ENCODE assay signal across 9 mouse cellular contexts in the genomic region with DNA sequence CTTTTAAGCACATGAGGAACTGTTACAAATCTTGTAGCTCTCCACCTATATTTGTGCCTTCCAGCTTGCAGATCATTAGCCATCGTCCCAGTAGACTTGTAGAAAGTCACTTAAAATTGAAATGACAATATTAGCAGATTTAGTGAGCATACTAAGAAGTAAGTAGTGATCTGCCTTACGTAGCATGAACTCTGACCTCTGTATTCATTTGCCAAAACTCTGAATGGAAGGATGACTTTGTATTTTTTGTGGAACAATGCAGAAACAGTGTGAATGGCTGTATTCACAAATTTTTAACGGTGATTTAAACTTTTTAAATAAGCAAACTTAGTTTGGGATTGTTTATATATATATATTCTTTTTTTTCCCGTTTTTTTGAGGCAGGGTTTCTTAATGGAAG. TPM values are rescaled to one million over a fixed set of nuclear protein-coding genes. Genes with fewer than 3 reads are reported as not detected.
A peak's percentile ranks its signal among the peaks of the same experiment; 100 is the strongest.
DNase-seq lines count a peak whose midpoint lies in the region; ATAC-seq and TF ChIP-seq lines count a peak whose summit lies in the region.
"Had no signal": no experiment of that assay in that cellular context is flagged by ENCODE, and none has a peak within 500 bp of the region (broad histone marks: within the 10 kb centered on the region; RNA-seq: fewer than 3 reads in every experiment).

No protein-coding gene starts in this region.

- H3K4me1 ChIP-seq in lung, embryonic 14.5 days (ENCODE audit: insufficient read depth): 0 out of 2 replicates have a peak, but pooled peaks cover 6% of the 10 kb centered on the region
- peaks cover 3% of the 10 kb centered on the region; the same call in 1 of the 2 replicates for H3K4me1 ChIP-seq in lung, postnatal 0 days (ENCODE audit: insufficient read depth, low read depth, low read length)
- peaks cover 2% of the 10 kb centered on the region; the same call in 1 of the 2 replicates for H3K4me1 ChIP-seq in embryonic fibroblast, embryonic 13.5 days (ENCODE audit: control insufficient read depth, insufficient read depth, low read length)
- H3K4me1 ChIP-seq in limb, embryonic 11.5 days (ENCODE audit: control insufficient read depth, insufficient read depth, low read length): no peaks in the 10 kb centered on the region; the same call in 1 of the 2 replicates
- H3K4me1 ChIP-seq in stomach, embryonic 14.5 days (ENCODE audit: control insufficient read depth, insufficient read depth, low read length): peaks cover 9% of the 10 kb centered on the region

- no peak for TF ChIP-seq EP300 in lung, postnatal 0 days (IDR thresholded peaks at IDR 0.05)

- no peaks in the 10 kb centered on the region for H3K27me3 ChIP-seq in lung, embryonic 14.5 days (ENCODE audit: insufficient read depth, low read length)
- H3K27me3 ChIP-seq in lung, postnatal 0 days (replicated peaks; ENCODE audit: insufficient read depth, low read length): no peaks in the 10 kb centered on the region
- H3K27me3 ChIP-seq in limb, embryonic 11.5 days (ENCODE audit: control insufficient read depth, insufficient read depth, low read length): no peaks in the 10 kb centered on the region
- no peaks in the 10 kb centered on the region for H3K27me3 ChIP-seq in stomach, embryonic 14.5 days (ENCODE audit: control insufficient read depth, insufficient read depth, low read length)

- H3K9me3 ChIP-seq in lung, embryonic 14.5 days (ENCODE audit: low read depth, low read length): no peaks in the 10 kb centered on the region
- no peaks in the 10 kb centered on the region for H3K9me3 ChIP-seq in lung, postnatal 0 days (ENCODE audit: low read length)
- H3K9me3 ChIP-seq in limb, embryonic 11.5 days (ENCODE audit: control insufficient read depth, low read length): no peaks in the 10 kb centered on the region
- H3K9me3 ChIP-seq in stomach, embryonic 14.5 days (ENCODE audit: control insufficient read depth, low read depth, low read length): no peaks in the 10 kb centered on the region

- H3K27ac ChIP-seq in lung, embryonic 14.5 days (ENCODE audit: low read depth): no peak overlapping the region
- H3K27ac ChIP-seq in lung, postnatal 0 days (ENCODE audit: low read length): no peak overlapping the region
- H3K27ac ChIP-seq in embryonic fibroblast, embryonic 13.5 days (ENCODE audit: insufficient read depth, low read length): no peak overlapping the region
- no peak overlapping the region for H3K27ac ChIP-seq in limb, embryonic 11.5 days (replicated peaks; ENCODE audit: low read depth, low read length)
- no peak overlapping the region; the same call in 1 of the 2 replicates for H3K27ac ChIP-seq in stomach, embryonic 14.5 days (ENCODE audit: low read length)

- H3K4me2 ChIP-seq in lung, embryonic 14.5 days: peak overlapping the region; percentile 67
- H3K4me2 ChIP-seq in lung, postnatal 0 days (replicated peaks; ENCODE audit: low read depth, low read length): no peak overlapping the region; the same call in 1 of the 2 replicates
- peak overlapping the region; percentile 27 for H3K4me2 ChIP-seq in limb, embryonic 11.5 days (ENCODE audit: low read depth, severe bottlenecking)
- peak overlapping the region; percentile 36 for H3K4me2 ChIP-seq in stomach, embryonic 14.5 days (replicated peaks; ENCODE audit: low read depth, low read length)

- H3K9ac ChIP-seq in lung, embryonic 14.5 days: no peak overlapping the region
- H3K9ac ChIP-seq in lung, postnatal 0 days (replicated peaks; ENCODE audit: low read depth): no peak overlapping the region
- H3K9ac ChIP-seq in limb, embryonic 11.5 days (ENCODE audit: low read length): no peak overlapping the region
- H3K9ac ChIP-seq in stomach, embryonic 14.5 days (replicated peaks; ENCODE audit: low read depth, low read length): no peak overlapping the region

- H3K4me3 ChIP-seq in lung, embryonic 14.5 days (ENCODE audit: low read depth, low read length): peak overlapping the region; percentile 29; the same call in 1 of the 2 replicates
- H3K4me3 ChIP-seq in lung, postnatal 0 days (ENCODE audit: low read depth, low read length): no peak overlapping the region
- H3K4me3 ChIP-seq in embryonic fibroblast, embryonic 13.5 days (ENCODE audit: insufficient read depth, low read length): peak overlapping the region; percentile 39
- H3K4me3 ChIP-seq in limb, embryonic 11.5 days (ENCODE audit: low read depth, low read length): peak overlapping the region; percentile 2; the same call in 1 of the 2 replicates
- peak overlapping the region; percentile 16 for H3K4me3 ChIP-seq in stomach, embryonic 14.5 days (ENCODE audit: low read depth, low read length)

- no peak for TF ChIP-seq CTCF in lung, embryonic 14.5 days (IDR thresholded peaks at IDR 0.05; ENCODE audit: low read depth)
- TF ChIP-seq CTCF in lung, postnatal 0 days (IDR thresholded peaks at IDR 0.05): no peak
- no peak for TF ChIP-seq CTCF in embryonic fibroblast, embryonic 13.5 days (IDR thresholded peaks at IDR 0.05; ENCODE audit: borderline replicate concordance, insufficient read depth, low read length)

- DNase-seq in lung, embryonic 14.5 days: peak; percentile 28
- DNase-seq in lung, postnatal 0 days (ENCODE audit: low spot score): no peak
- DNase-seq in limb, embryonic 11.5 days (ENCODE audit: low spot score): no peak
- DNase-seq in urinary bladder, postnatal 4 days (ENCODE audit: low spot score in 2 of 2): no peak
- no peak for DNase-seq in left cerebral cortex, adult 9 months (ENCODE audit: low spot score in 2 of 2)
- DNase-seq: kidney, postnatal 10 days had no signal

- no peaks in the 10 kb centered on the region for H3K36me3 ChIP-seq in lung, embryonic 14.5 days (ENCODE audit: insufficient read depth)
- no peaks in the 10 kb centered on the region for H3K36me3 ChIP-seq in lung, postnatal 0 days (ENCODE audit: insufficient read depth, low read length)
- no peaks in the 10 kb centered on the region for H3K36me3 ChIP-seq in limb, embryonic 11.5 days (ENCODE audit: control insufficient read depth, insufficient read depth, low read length)
- H3K36me3 ChIP-seq in stomach, embryonic 14.5 days (ENCODE audit: control insufficient read depth, insufficient read depth, low read length): no peaks in the 10 kb centered on the region

- ATAC-seq in lung, embryonic 14.5 days (ENCODE audit: insufficient read depth): no peak
- no peak for ATAC-seq in lung, postnatal 0 days
- no peak for ATAC-seq in limb, embryonic 11.5 days (ENCODE audit: insufficient number of reproducible peaks, low FRiP score, low TSS enrichment, low read depth)
- ATAC-seq in stomach, embryonic 14.5 days (ENCODE audit: insufficient number of reproducible peaks, insufficient read depth, low FRiP score, low read depth): no peak
- ATAC-seq in megakaryocyte-erythroid progenitor cell, adult 5-6 weeks (replicated peaks; ENCODE audit: low FRiP score, low TSS enrichment, poor library complexity, severe bottlenecking): no peak

- 27% methylated on average over 4 of the region's 4 CpGs for WGBS in lung, embryonic 14.5 days
- WGBS in lung, postnatal 0 days: 29% methylated on average over 4 of the region's 4 CpGs
- WGBS in limb, embryonic 11.5 days: 60% methylated on average over 4 of the region's 4 CpGs
- WGBS in stomach, embryonic 14.5 days: 28% methylated on average over 4 of the region's 4 CpGs

- no peak for TF ChIP-seq POLR2A in embryonic fibroblast, embryonic 13.5 days (IDR thresholded peaks at IDR 0.05; ENCODE audit: low read depth, low read length)

RNA-seq across cellular contexts. Expression of a gene that starts 1.8 kb away (rescaled TPM):
- 132 TPM in 2 replicates for polyA plus RNA-seq in lung, embryonic 14.5 days (2014; fragmentation: Nextera tagmentation; extraction: Ambion mirVana)
- 99.8 and 102 TPM in 2 replicates for polyA plus RNA-seq in lung, postnatal 0 days (2015; fragmentation: Nextera tagmentation; extraction: Ambion mirVana)
- polyA plus RNA-seq in embryonic fibroblast, embryonic 13.5 days (2011; ENCODE audit: insufficient read length, low read depth, missing spikeins): 179 and 180 TPM in 2 replicates
- 167 and 172 TPM in 2 replicates for polyA plus RNA-seq in limb, embryonic 11.5 days (2014; fragmentation: Nextera tagmentation; extraction: Ambion mirVana)
- polyA plus RNA-seq in stomach, embryonic 14.5 days (2014; fragmentation: Nextera tagmentation; extraction: Ambion mirVana): 128 and 138 TPM in 2 replicates
- 109 and 117 TPM in 2 replicates for total RNA-seq in megakaryocyte-erythroid progenitor cell, adult 5-6 weeks (2014; fragmentation: Nextera tagmentation)
- total RNA-seq in megakaryocyte-erythroid progenitor cell, adult 5-6 weeks (2017): 53.3 and 60.8 TPM in 2 replicates

RNA-seq across cellular contexts. Expression of a gene that starts 1.8 kb away (rescaled TPM):
- polyA plus RNA-seq in lung, embryonic 14.5 days (2014; fragmentation: Nextera tagmentation; extraction: Ambion mirVana): 83.0 and 91.2 TPM in 2 replicates
- polyA plus RNA-seq in lung, postnatal 0 days (2015; fragmentation: Nextera tagmentation; extraction: Ambion mirVana): 249 and 251 TPM in 2 replicates
- polyA plus RNA-seq in embryonic fibroblast, embryonic 13.5 days (2011; ENCODE audit: insufficient read length, low read depth, missing spikeins): 110 and 112 TPM in 2 replicates
- polyA plus RNA-seq in limb, embryonic 11.5 days (2014; fragmentation: Nextera tagmentation; extraction: Ambion mirVana): 75.6 and 80.5 TPM in 2 replicates
- polyA plus RNA-seq in stomach, embryonic 14.5 days (2014; fragmentation: Nextera tagmentation; extraction: Ambion mirVana): 133 and 149 TPM in 2 replicates
- 23.2 and 24.9 TPM in 2 replicates for total RNA-seq in megakaryocyte-erythroid progenitor cell, adult 5-6 weeks (2014; fragmentation: Nextera tagmentation)
- total RNA-seq in megakaryocyte-erythroid progenitor cell, adult 5-6 weeks (2017): 26.1 and 26.9 TPM in 2 replicates

RNA-seq across cellular contexts. Expression of a gene that starts 46.2 kb away (rescaled TPM):
- not detected in 2 replicates for polyA plus RNA-seq in lung, embryonic 14.5 days (2014; fragmentation: Nextera tagmentation; extraction: Ambion mirVana)
- not detected in 2 replicates for polyA plus RNA-seq in lung, postnatal 0 days (2015; fragmentation: Nextera tagmentation; extraction: Ambion mirVana)
- not detected in 2 replicates for polyA plus RNA-seq in embryonic fibroblast, embryonic 13.5 days (2011; ENCODE audit: insufficient read length, low read depth, missing spikeins)
- not detected in 2 replicates for polyA plus RNA-seq in limb, embryonic 11.5 days (2014; fragmentation: Nextera tagmentation; extraction: Ambion mirVana)
- not detected in 2 replicates for polyA plus RNA-seq in stomach, embryonic 14.5 days (2014; fragmentation: Nextera tagmentation; extraction: Ambion mirVana)
- not detected in 2 replicates for total RNA-seq in megakaryocyte-erythroid progenitor cell, adult 5-6 weeks (2014; fragmentation: Nextera tagmentation)
- not detected in 2 replicates for total RNA-seq in megakaryocyte-erythroid progenitor cell, adult 5-6 weeks (2017)
